Mouse (Mus musculus): ENCODE data around the gene Olfr1274-ps.
"Not testable (repeated sequence)": the region's sequence is repeated elsewhere in the genome, so short reads cannot be mapped to it uniquely, and the experiment has no call there.

Olfr1274-ps gene

DNA sequence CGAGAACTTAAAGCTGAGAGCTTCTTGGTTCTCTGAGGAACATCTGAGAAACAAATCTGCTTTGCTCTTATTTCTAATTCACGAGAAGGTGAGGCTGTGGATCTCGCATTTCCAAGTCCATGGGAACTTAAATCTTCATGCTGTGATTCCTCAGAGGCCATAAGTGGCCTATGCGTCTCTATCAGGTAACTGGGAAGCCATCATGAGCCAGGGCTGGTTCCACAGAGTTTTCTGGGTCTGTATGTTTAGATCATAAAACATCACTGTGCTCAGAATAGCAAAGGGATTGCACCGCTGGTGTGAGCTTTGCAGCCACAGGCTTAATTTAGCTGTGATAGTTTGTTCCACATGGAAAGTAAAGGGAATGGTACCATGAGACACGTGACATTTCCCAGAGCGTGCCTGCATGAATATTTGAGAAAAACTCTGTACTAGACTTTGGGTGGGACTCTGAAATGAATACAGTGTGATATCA is at the start of gene Olfr1274-ps:
Gene Olfr1274-ps (plus strand): TSS at position 51 of the 475 bp plus-strand sequence.
- DNase-seq (ENCODE audit: low spot score): not testable (repeated sequence)

DNA sequence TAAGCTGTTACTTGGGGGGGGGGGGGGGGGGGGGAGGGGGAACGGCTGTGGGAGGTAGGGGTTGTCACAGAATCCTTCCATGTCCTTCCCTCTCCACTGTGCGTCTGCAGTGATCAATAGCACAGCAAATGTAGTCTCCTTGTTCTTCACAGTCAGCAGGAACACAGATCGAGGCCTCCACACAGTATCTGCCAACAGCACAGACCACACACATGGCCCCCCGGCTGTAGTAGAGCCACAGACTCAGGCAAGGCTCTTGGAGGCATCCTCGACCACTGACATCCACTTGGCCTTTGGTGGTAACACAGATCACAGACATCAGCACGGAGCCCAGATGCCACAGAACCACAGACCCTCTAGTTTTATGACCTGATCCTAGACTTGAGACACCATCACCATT is 47.4 kb upstream of the Olfr1274-ps start:
- DNase-seq (ENCODE audit: low spot score): not testable (repeated sequence)

DNA sequence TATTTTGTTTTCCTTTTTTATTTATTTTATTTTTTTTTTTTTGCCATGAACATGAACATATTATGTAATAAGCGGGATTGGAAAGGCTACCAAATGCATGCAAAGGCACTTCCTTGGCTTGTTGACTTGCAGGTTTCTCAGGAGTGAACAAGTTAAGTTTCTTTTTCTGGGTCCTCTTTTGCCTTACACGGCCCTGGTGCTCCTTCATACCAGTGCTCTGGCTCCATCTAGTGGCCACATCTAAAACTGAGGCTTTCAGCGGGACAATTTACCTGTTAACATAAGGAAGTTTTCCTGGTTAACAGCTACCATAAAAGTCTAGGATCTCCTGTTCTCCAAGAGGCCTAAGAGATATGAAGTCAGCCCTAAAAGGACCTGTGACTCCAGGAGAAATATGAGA is 46.9 kb upstream of the Olfr1274-ps start:
- DNase-seq (ENCODE audit: low spot score): not testable (repeated sequence)

DNA sequence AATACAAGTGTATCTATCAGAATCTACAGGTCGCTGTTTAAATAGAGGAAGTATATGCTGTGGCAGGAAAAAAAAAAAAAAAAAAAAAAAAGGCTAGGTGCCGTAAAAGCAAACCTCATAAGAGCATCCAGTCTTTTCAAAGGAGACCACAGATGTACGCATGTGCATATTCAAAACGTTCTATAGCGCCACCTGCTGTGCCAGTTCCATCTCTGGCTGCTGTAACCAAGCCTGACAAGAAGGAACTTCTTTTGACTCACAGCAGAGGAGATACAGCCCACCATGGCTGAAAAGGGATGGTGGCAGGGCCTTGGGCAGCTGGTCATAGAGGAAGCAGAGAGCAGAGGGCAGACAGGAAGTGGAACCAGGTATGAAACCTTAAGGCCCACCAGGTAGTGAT is 39.3 kb upstream of the Olfr1274-ps start:
- DNase-seq (ENCODE audit: low spot score): not testable (repeated sequence)

DNA sequence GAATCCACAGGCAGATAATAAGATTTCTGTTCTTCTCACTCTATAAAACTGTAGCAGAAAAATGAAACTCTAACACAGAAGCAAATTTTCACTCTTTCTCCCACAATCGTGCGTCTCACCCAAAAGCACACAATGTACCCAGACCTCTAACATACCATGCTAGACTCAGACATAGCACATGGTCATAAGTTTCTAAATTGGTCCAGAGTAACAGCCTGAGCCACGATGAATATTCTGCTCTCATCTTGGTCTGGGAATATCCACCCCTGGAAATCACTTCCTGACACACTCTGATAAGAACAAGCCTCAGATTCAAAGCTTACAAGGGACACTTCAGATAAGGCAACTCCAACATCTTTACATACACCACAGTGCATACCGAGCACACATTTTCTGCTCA is 38.3 kb upstream of the Olfr1274-ps start:
- not testable (repeated sequence) for DNase-seq (ENCODE audit: low spot score)

DNA sequence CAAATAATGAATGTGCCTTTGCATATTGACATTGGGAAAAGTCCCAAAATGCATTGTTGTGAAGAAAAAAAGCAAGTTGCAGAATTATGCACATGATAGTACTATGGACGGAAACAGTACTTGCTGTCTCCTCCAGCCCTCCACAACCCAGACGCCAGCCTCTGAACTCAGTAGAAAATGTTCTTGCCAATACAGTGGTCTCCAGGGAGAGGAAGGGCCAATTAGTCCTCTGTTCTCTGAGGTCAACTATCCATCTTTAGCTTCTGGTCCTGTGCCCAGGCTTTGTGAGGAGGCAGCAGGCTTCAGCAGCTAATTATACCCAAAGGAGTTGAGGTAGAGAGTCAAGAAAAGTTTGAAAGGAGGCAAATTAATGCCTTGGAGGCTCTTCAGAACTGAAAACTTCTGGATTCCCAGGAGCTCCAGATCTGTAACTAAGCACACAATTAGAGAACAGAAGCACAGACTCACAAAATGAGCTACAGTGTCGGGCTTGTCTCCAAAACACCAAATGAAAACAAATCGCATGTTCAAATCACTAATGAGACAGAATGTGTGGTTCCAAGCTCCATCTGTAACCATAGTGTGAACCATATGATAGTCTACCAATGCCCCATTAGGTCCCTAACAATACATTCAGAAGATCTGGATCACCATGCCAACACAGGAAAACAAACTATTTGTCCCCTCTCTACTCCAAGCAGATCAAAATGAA is 15.8 kb downstream of the Olfr1274-ps start:
- DNase-seq (ENCODE audit: low spot score): not testable (repeated sequence)

DNA sequence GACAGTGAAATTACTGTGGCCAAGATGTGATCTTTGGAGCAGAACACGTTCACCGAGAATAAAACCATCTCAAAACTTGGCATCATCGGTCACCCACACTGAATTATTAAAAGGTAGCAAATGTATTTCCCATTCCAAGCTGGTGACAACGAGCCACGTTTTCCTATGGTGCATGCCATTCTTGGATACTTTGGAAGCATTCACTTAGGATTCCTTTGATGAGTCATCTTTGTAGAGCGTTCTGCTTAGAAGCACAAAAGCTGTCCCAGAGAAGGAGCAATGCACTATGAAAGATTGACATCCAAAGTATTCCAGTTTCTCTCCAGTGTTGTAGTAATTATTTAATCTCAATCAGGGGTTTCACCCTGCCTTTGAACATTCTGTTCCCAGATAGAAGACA is 23.8 kb downstream of the Olfr1274-ps start:
- DNase-seq (ENCODE audit: low spot score): not testable (repeated sequence)

DNA sequence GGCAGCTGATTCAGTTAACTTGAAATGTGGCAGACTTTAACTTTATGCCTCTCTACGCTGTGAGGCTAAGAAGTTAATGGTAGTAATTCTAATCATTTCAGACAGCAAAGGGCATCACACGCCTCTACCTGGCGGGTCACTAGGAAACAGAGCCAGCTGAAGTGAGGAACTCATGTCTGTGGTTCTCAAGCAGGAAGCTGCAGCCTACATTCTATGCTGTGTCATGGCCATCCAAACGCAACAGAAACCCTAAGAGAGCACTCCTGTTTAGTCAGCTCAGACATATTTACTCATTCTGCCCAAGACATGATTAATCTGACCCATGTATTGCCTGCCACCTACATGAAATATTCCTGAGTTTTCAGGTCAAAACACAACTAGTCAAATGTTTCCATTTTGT is 26.5 kb downstream of the Olfr1274-ps start:
- not testable (repeated sequence) for DNase-seq (ENCODE audit: low spot score)

DNA sequence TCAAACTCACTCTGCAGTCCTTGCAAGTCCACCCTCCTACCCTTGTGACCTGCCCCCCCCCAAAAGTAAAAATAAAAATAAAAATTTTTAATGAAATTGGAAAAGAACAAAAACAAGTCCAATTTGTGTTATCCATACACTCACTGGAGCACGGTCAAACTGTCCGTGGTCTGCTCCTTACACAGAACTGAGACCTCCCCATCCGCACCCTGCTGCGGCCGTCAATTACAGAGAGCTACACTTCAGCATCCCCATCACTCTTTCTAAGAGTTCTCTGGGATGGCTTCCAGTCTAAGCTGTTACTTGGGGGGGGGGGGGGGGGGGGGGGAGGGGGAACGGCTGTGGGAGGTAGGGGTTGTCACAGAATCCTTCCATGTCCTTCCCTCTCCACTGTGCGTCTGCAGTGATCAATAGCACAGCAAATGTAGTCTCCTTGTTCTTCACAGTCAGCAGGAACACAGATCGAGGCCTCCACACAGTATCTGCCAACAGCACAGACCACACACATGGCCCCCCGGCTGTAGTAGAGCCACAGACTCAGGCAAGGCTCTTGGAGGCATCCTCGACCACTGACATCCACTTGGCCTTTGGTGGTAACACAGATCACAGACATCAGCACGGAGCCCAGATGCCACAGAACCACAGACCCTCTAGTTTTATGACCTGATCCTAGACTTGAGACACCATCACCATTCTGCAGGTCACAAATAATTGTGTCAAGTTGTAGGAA is 30.7 kb downstream of the Olfr1274-ps start:
- DNase-seq (ENCODE audit: low spot score): not testable (repeated sequence)

DNA sequence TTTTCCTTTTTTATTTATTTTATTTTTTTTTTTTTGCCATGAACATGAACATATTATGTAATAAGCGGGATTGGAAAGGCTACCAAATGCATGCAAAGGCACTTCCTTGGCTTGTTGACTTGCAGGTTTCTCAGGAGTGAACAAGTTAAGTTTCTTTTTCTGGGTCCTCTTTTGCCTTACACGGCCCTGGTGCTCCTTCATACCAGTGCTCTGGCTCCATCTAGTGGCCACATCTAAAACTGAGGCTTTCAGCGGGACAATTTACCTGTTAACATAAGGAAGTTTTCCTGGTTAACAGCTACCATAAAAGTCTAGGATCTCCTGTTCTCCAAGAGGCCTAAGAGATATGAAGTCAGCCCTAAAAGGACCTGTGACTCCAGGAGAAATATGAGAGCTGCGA is 31.3 kb downstream of the Olfr1274-ps start:
- not testable (repeated sequence) for DNase-seq (ENCODE audit: low spot score)

DNA sequence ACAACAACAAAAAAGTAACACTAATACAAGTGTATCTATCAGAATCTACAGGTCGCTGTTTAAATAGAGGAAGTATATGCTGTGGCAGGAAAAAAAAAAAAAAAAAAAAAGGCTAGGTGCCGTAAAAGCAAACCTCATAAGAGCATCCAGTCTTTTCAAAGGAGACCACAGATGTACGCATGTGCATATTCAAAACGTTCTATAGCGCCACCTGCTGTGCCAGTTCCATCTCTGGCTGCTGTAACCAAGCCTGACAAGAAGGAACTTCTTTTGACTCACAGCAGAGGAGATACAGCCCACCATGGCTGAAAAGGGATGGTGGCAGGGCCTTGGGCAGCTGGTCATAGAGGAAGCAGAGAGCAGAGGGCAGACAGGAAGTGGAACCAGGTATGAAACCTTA is 39.0 kb downstream of the Olfr1274-ps start:
- DNase-seq (ENCODE audit: low spot score): not testable (repeated sequence)

DNA sequence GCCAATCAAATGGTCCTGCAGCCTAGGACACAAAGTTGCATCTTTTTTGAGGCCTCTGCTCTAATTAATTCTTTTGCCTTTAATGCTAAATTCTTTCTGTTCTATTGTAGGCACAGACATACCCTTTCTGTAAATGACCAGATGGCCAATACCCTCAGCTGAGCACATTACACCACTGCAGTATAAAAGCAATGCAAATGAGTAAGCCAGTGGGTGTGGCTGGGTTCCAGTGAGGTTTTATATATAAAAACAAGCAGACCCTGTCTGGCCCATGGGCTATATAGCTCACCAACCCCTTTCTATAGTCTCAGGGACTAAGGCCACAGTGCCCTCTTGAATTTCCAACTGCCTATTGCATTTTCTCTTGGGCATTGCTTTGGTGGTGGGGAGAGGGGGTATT is 41.7 kb downstream of the Olfr1274-ps start:
- DNase-seq (ENCODE audit: low spot score): not testable (repeated sequence)

DNA sequence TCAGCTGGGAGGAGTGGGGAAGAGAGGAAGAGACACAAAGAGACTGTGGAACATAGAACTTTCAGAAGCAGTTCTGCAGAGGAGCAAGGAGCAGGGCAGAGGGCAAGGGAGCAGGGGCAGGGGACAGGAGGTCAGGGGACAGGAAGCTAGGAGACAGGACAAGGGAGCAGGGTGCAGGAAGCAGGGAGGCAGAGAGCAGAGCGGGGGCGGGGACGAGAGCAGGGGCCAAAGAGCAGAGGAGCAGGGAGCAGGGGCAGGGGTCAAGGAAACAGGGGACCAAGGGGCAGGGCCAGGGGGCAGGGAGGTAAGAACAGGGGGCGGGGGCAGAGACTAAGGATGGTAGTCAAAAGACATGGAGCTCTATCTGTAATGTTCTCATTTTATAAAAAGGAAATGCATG is 43.3 kb downstream of the Olfr1274-ps start:
- DNase-seq (ENCODE audit: low spot score): not testable (repeated sequence)

DNA sequence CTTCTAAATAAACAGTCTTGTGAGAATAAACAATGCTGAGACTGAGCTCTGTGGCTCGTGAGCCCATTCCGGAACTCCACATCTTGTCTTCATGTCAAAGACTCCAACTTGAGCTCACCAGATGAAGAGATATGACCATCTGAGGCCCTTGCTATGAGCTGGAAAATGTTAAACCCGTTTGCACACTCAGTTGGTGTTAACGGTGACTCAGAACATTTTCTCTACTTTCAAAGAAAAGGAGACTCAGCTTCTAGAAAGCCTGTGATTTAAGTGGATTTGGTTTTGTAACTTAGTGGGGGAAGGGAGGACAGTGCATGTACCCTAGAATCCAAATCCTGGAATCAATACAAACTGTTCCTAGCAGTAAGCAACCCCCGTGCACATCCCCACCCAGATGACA is 45.3 kb downstream of the Olfr1274-ps start:
- DNase-seq (ENCODE audit: low spot score): no peak

DNA sequence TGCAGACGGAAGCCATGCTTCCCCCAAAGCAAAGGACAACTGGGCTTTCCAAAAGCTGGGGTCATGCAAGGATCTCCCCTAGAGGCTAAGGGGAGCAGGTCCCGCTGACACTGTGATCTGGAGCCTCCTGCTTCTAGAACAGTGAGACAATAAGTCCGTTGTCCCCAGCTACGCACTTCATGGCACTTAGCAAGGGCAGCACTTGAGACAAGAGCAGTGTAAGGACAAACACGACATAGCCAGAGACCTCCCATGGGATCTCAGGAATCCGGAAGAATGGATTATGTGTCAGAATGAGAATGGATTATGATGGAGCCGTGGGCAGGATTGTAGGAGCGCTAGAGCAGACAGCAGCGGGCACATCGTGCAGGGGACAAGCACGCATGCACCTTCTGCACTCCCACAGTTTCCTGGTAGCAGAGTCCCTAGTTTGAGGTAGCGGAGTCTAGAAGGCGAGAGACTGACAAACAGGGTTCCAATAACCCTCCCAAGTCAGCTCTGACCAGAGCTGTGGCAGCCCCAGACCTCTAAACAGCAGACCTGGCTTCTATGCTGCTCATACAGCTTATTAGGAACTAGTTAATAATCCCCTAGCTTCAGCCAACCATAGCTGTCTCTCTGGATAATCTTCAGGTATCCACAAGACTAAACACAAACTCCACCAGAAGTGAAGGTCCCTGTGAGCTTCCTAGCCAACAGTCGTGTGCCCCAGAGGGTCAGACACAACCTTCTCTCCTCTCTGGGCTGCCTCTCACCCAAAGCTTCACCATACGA is 50.7 kb downstream of the Olfr1274-ps start:
- DNase-seq (ENCODE audit: low spot score): no peak

DNA sequence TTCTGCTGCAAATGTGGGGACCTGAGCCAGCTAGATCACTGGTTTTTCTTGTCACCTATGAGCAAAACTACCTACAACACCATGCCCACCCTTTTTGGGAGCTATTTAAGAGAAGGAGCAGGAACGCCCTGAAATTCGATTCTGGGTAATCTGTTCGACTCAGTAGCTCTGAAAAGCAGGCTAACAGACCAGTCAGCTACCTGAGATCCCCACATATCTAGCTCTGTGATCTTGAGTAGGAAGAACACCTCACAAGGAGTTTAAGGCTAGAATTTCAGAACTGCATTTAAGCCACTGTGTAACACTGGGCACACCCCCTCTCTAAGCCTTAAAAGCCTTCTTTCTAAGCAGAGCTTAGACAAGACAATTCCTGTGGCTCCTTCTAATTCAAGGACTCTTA is 53.9 kb downstream of the Olfr1274-ps start:
- DNase-seq (ENCODE audit: low spot score): no peak

Data from testis, postnatal 10 days (tissue).